Mouse (Mus musculus) hindbrain, embryonic 16.5 days (tissue): ENCODE data around the gene Nlrp2. TPM values are rescaled to one million over a fixed set of nuclear protein-coding genes. Genes with fewer than 3 reads are reported as not detected.

ENCODE experiments used
- ATAC-seq: fragments of 200-750 bp; cut with Nextera tagmentation; 2 replicates; pipeline ENCODE4 v1.8.0; 2017; ENCODE audit warnings: moderate TSS enrichment, moderate library complexity
- H3K27ac ChIP-seq: fragments of 300-500 bp; sonication (generic); 2 replicates; pipeline ENCODE4 v1.5.1; 2014; ENCODE audit warnings: low read depth, mild to moderate bottlenecking, control low read depth, low read length, moderate library complexity
- H3K27me3 ChIP-seq: fragments of 300-500 bp; sonication (generic); replicated peaks from 2 replicates; pipeline ENCODE4 v1.6.1; 2014; ENCODE audit warnings: low read length; ENCODE audit not compliant: control insufficient read depth, insufficient read depth
- H3K36me3 ChIP-seq: fragments of 300-500 bp; sonication (generic); 2 replicates; pipeline ENCODE4 v1.6.1; 2014; ENCODE audit warnings: mild to moderate bottlenecking, low read length, moderate library complexity, mixed read lengths; ENCODE audit not compliant: control insufficient read depth, insufficient read depth
- H3K4me1 ChIP-seq: fragments of 300-500 bp; sonication (generic); 2 replicates; pipeline ENCODE4 v1.6.1; 2014; ENCODE audit warnings: low read depth, low read length; ENCODE audit not compliant: control insufficient read depth, insufficient read depth
- H3K4me2 ChIP-seq: fragments of 300-500 bp; sonication (generic); 2 replicates; pipeline ENCODE4 v1.6.1; 2014; ENCODE audit warnings: mild to moderate bottlenecking, low read length, control low read depth, moderate library complexity
- H3K4me3 ChIP-seq: fragments of 300-500 bp; sonication (generic); 2 replicates; pipeline ENCODE4 v1.5.1; 2014; ENCODE audit warnings: mild to moderate bottlenecking, low read length, control low read depth, moderate library complexity
- H3K9ac ChIP-seq: fragments of 300-500 bp; sonication (generic); 2 replicates; pipeline ENCODE4 v1.6.1; 2014; ENCODE audit warnings: low read depth, mild to moderate bottlenecking, control low read depth, low read length, moderate library complexity
- H3K9me3 ChIP-seq: fragments of 300-500 bp; sonication (generic); 2 replicates; pipeline ENCODE4 v1.6.1; 2014; ENCODE audit warnings: mild to moderate bottlenecking, low read length, moderate library complexity; ENCODE audit not compliant: control insufficient read depth
- WGBS: fragments of 180-500 bp; shearing (Covaris S2); extraction: QIAGEN DNeasy Blood & Tissue Kit; methylation state at CpG from one replicate; pipeline ENCODE4 v1.1.7; 2014; 5-methylcytosine and 5-hydroxymethylcytosine counted together
- polyA plus RNA-seq: library from polyadenylated mRNA; unstranded; fragments of >200 nt; fragmentation: Nextera tagmentation; extraction: Ambion mirVana; gene quantifications from 2 replicates; pipeline ENCODE4 v1.2.1, GENCODE M21; 2015

Nlrp2 gene
- polyA plus RNA-seq = not detected in 2 replicates

DNA sequence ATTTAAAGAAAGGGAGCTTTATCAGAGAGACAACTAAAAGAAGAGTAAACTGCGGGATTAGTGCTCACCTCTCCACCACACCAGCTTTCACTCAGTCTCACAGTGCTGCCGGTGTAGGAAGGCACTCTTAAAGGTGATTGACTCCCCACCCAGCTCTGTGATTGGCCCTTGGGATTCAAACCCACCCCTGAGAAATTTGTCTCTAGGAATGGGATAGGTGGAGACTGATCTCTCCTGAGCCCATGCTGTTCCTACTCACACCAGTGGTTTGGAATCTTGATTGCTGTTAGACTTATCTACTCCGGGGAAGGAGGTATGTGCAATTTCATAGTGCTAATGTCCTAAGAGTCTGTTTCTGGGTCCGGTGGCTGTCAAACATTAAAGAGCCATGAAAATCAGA lies at the start of gene Nlrp2:
TSS of gene Nlrp2 (minus strand) at position 101 of the 400 bp plus-strand sequence.
- H3K27me3 ChIP-seq = no peaks in the 10 kb centered on the region
- H3K4me2 ChIP-seq = no peak within 1 kb of the TSS
- H3K9ac ChIP-seq = no peak within 1 kb of the TSS
- no peak within 1 kb of the TSS for H3K27ac ChIP-seq
- H3K36me3 ChIP-seq = no peaks in the 10 kb centered on the region
- H3K4me1 ChIP-seq = no peaks in the 10 kb centered on the region
- ATAC-seq = no peak
- WGBS = 81% methylated on average over 4 of the region's 4 CpGs
- H3K9me3 ChIP-seq = peaks cover 30% of the 10 kb centered on the region
- no peak within 1 kb of the TSS for H3K4me3 ChIP-seq

DNA sequence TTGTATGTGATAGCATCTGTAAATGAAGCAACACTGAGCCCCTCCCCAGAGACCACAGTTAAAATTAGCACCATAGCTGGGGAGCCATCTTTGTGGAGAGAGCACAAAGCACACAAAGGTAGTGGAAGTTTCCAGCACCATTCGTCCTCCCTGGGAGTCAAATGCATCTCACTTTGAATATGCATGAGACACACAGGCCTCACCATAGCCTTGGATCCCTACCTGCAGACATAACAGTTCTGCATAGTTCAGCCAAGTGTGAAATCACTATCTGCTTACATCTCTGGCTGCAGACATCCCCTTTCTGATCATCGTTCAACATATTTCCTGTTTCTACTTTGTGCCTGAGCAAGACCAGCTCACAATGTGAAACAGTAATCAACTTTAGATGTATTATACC lies 15.9 kb upstream of the Nlrp2 start:
- WGBS = 88% methylated on average over 2 of the region's 2 CpGs
- no peaks in the 10 kb centered on the region for H3K36me3 ChIP-seq
- no peak overlapping the region for H3K9ac ChIP-seq
- H3K27ac ChIP-seq = no peak overlapping the region
- H3K4me2 ChIP-seq = no peak overlapping the region
- H3K27me3 ChIP-seq = no peaks in the 10 kb centered on the region
- no peak for ATAC-seq
- no peaks in the 10 kb centered on the region for H3K4me1 ChIP-seq
- no peak overlapping the region for H3K4me3 ChIP-seq
- H3K9me3 ChIP-seq = peaks cover 25% of the 10 kb centered on the region

DNA sequence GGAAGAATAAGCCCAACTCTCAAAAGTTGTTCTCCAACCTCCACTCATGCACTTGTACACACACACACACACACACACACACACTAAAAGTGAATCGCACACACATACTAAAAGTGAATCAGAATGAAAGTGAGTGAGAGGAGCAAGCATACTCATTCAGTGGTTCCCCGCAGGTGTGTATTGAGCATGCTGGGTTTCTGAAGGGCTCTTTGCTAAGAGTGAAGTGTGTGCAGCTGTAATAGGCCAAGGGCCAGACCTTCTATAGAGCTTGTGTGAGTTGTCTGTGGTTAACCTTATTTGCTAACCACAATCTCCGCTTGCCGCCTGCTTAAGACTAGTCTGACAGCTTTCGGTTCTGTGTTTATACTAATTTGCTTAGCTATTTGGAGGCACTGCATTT lies 12.8 kb upstream of the Nlrp2 start:
- Histone ChIP-seq H3K36me3 (no peaks in the 10 kb centered on the region), H3K4me1 (no peaks in the 10 kb centered on the region), H3K4me2 (no peak overlapping the region), H3K9ac (no peak overlapping the region), H3K27ac (no peak overlapping the region), H3K9me3 (peaks cover 35% of the 10 kb centered on the region), H3K27me3 (no peaks in the 10 kb centered on the region), H3K4me3 (no peak overlapping the region)
- ATAC-seq = no peak
- 90% methylated on average over 5 of the region's 5 CpGs for WGBS

DNA sequence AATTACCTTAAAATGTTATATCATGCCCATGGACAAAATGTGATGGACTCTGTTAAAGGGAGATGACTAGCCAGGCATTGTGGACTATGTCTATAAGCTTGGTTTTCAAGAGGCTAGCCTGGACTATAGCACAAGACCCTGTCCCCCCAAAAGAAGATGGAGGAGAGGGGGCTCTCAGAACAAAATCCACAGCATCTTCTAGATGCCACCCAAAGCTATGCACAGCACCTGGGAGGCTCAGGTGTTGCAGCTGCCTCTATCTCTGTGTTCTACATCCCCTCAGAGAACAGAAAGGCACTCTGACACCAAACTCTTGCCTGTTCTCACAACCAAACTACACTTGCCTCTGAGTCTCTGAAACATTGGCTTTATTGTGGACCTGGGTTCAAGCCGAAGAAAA lies 598 bp downstream of the Nlrp2 start, which contains the start of gene Gm5065:
TSS of gene Gm5065 (plus strand) at position 301 of the 400 bp plus-strand sequence.
- ATAC-seq = no peak
- Histone ChIP-seq H3K27me3 (no peaks in the 10 kb centered on the region), H3K36me3 (no peaks in the 10 kb centered on the region), H3K4me1 (no peaks in the 10 kb centered on the region), H3K9me3 (peaks cover 27% of the 10 kb centered on the region), H3K27ac (no peak within 1 kb of the TSS), H3K4me3 (no peak within 1 kb of the TSS), H3K9ac (no peak within 1 kb of the TSS), H3K4me2 (no peak within 1 kb of the TSS)
- 67% methylated on average over 1 of the region's 1 CpGs for WGBS

DNA sequence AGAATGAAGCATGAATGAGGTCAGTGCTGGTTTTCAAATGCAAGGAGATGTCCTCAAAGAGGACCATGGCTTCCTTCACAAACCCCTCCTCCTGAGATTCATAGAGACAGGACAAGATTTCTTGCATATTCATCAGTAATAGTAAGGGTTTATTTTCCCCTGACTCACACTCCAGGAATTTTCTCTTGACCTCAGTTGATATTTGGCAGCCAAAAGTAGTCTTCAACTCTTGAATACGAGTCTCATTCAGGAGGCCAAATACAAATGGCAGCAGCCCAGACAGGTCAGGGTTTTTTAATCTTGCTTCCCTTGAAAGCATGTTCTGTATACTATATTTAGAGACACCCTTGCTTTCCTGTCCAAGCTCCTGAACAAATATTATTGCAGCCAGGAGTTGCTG lies 23.3 kb downstream of the Nlrp2 start:
- Histone ChIP-seq H3K9me3 (peaks cover 16% of the 10 kb centered on the region), H3K4me1 (no peaks in the 10 kb centered on the region), H3K36me3 (no peaks in the 10 kb centered on the region), H3K4me2 (no peak overlapping the region), H3K4me3 (no peak overlapping the region), H3K27ac (no peak overlapping the region), H3K27me3 (no peaks in the 10 kb centered on the region), H3K9ac (no peak overlapping the region)
- 93% methylated on average over 1 of the region's 1 CpGs for WGBS
- no peak for ATAC-seq

DNA sequence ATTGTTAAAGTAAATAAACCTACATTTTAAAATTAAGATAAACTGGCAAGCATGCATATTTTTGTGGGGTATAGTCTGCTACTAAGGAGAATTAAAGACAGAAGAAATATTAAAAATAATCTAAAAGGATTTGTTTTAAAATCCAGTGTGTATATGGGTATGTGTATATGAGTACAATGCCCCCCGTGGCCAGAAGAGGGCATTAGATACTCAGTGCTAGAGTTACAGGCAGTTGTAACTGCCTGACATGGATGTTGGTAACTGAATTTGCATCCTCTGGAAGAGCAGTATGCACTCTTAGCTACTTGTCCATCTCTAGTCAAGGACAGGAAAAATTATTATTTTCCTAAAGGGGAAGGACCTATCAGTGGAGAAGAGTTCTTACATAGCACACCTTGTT lies 62.6 kb downstream of the Nlrp2 start:
- Histone ChIP-seq H3K9me3 (peaks cover 13% of the 10 kb centered on the region), H3K36me3 (no peaks in the 10 kb centered on the region), H3K4me2 (no peak overlapping the region), H3K9ac (no peak overlapping the region), H3K4me1 (no peaks in the 10 kb centered on the region), H3K27me3 (no peaks in the 10 kb centered on the region), H3K27ac (no peak overlapping the region), H3K4me3 (no peak overlapping the region)
- 56% methylated on average over 1 of the region's 1 CpGs for WGBS
- no peak for ATAC-seq

DNA sequence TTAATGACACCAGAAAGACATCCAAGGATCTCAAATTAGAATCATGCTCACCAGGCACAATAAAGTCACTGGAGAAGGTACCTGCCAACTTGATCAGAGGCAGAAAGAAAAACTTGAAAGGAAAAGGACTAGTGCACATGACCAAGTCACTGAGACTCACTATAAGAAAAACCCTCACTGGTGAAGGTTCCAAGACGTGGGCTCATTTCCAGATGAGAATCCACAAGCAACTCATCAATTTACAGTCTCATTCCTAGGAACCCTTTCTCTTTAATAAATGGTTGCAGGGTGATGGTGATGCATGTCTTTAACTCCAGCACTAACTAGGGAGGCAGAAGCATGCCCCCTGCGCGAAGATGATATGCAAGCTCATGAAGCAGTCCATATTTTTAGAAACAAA lies 87.8 kb downstream of the Nlrp2 start:
- WGBS = 92% methylated on average over 3 of the region's 3 CpGs
- no peaks in the 10 kb centered on the region for H3K36me3 ChIP-seq
- H3K27me3 ChIP-seq = no peaks in the 10 kb centered on the region
- no peak overlapping the region for H3K4me2 ChIP-seq
- H3K4me3 ChIP-seq = no peak overlapping the region
- H3K9ac ChIP-seq = no peak overlapping the region
- peaks cover 17% of the 10 kb centered on the region for H3K9me3 ChIP-seq
- H3K27ac ChIP-seq = no peak overlapping the region
- no peak for ATAC-seq
- H3K4me1 ChIP-seq = no peaks in the 10 kb centered on the region

Other genes with a start within 250 kb of the Nlrp2 start
- not detected in 2 replicates for gene Rfpl4, start 234.1 kb downstream of the Nlrp2 start, polyA plus RNA-seq
- 0.67 and 0.95 TPM in 2 replicates for gene Rasl2-9, start 225.1 kb downstream of the Nlrp2 start, polyA plus RNA-seq
- not detected in 2 replicates for gene Vmn1r55, start 201.4 kb downstream of the Nlrp2 start, polyA plus RNA-seq
- gene Vmn1r56, start 154.3 kb downstream of the Nlrp2 start, polyA plus RNA-seq = not detected in 2 replicates
- not detected in 2 replicates for gene Vmn1r57, start 132.5 kb downstream of the Nlrp2 start, polyA plus RNA-seq
- gene Gm5065, start 498 bp downstream of the Nlrp2 start, polyA plus RNA-seq = not detected in 2 replicates
- not detected in 2 replicates for gene Vmn1r58, start 62.4 kb upstream of the Nlrp2 start, polyA plus RNA-seq
- gene Vmn1r59, start 105.7 kb upstream of the Nlrp2 start, polyA plus RNA-seq = not detected in 2 replicates
- gene Vmn2r28, start 142.9 kb upstream of the Nlrp2 start, polyA plus RNA-seq = not detected in 2 replicates
- gene Vmn1r60, start 196.3 kb upstream of the Nlrp2 start, polyA plus RNA-seq = not detected in 2 replicates